Mouse (Mus musculus) stomach, postnatal 0 days (tissue): ENCODE data around the gene Cyp19a1. TPM values are rescaled to one million over a fixed set of nuclear protein-coding genes. Genes with fewer than 3 reads are reported as not detected.

ENCODE experiments used
- ATAC-seq: fragments of 200-750 bp; cut with Nextera tagmentation; 2 replicates; pipeline ENCODE4 v1.8.0; 2017; ENCODE audit not compliant: low FRiP score, low TSS enrichment
- DNase-seq: peaks from one replicate; pipeline ENCODE4 v3.0.0-alpha.2; 2016; ENCODE audit warnings: low spot score
- H3K27ac ChIP-seq: fragments of 300-500 bp; sonication (generic); replicated peaks from 2 replicates; pipeline ENCODE4 v1.5.1; 2014; ENCODE audit warnings: mild to moderate bottlenecking, control low read depth
- H3K27me3 ChIP-seq: fragments of 300-500 bp; sonication (generic); 2 replicates; pipeline ENCODE4 v1.6.1; 2014; ENCODE audit warnings: low read length; ENCODE audit not compliant: control insufficient read depth, insufficient read depth
- H3K36me3 ChIP-seq: fragments of 300-500 bp; sonication (generic); 2 replicates; pipeline ENCODE4 v1.6.1; 2014; ENCODE audit warnings: low read length, mixed read lengths; ENCODE audit not compliant: control insufficient read depth, insufficient read depth
- H3K4me1 ChIP-seq: fragments of 300-500 bp; sonication (generic); replicated peaks from 2 replicates; pipeline ENCODE4 v1.6.1; 2014; ENCODE audit warnings: antibody characterized with exemption; ENCODE audit not compliant: control insufficient read depth, insufficient read depth
- H3K4me2 ChIP-seq: fragments of 300-500 bp; sonication (generic); replicated peaks from 2 replicates; pipeline ENCODE4 v1.6.1; 2014; ENCODE audit warnings: low read depth, mild to moderate bottlenecking, control low read depth, moderate library complexity
- H3K4me3 ChIP-seq: fragments of 300-500 bp; sonication (generic); 2 replicates; pipeline ENCODE4 v1.5.1; 2014; ENCODE audit warnings: low read depth, low read length, control low read depth
- H3K9ac ChIP-seq: fragments of 300-500 bp; sonication (generic); 2 replicates; pipeline ENCODE4 v1.6.1; 2014; ENCODE audit warnings: mild to moderate bottlenecking, low read length, control low read depth, mixed read lengths
- H3K9me3 ChIP-seq: fragments of 300-500 bp; sonication (generic); 2 replicates; pipeline ENCODE4 v1.6.1; 2016; ENCODE audit warnings: low read length; ENCODE audit not compliant: control insufficient read depth
- CTCF ChIP-seq: IDR thresholded peaks from 2 replicates; pipeline ENCODE4 v1.5.1; 2016; ENCODE audit warnings: antibody characterized with exemption, low read depth, mild to moderate bottlenecking, moderate library complexity
- EP300 ChIP-seq: optimal IDR thresholded peaks from 2 replicates; pipeline ENCODE3; 2016; ENCODE audit warnings: antibody characterized with exemption
- WGBS: fragments of 180-500 bp; shearing (Covaris S2); extraction: QIAGEN DNeasy Blood & Tissue Kit; methylation state at CpG from one replicate; pipeline ENCODE4 v1.1.7; 2014; 5-methylcytosine and 5-hydroxymethylcytosine counted together
- polyA plus RNA-seq: library from polyadenylated mRNA; unstranded; fragments of >200 nt; fragmentation: Nextera tagmentation; extraction: Ambion mirVana; gene quantifications from 2 replicates; pipeline ENCODE4 v1.2.1, GENCODE M21; 2015

Cyp19a1 gene
- polyA plus RNA-seq, 1 experiment from 2014 or later, result not detected

DNA sequence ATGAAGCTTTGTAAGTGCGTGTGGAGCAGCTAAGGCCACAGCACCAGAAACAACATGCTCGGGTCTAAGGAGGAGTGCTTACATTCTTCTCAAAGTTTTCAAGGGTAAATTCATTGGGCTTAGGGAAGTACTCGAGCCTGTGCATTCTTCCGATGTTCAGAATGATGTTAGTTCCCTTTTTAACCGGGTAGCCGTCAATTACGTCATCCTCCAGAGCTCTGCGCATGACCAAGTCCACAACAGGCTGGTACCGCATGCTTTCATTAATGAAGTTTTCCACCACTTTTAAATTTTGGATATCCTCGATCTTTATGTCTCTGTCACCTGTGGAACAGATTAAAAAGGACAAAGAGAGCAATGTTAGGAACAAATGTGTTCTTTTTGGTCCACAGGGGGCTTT is 99.5 kb downstream of the Cyp19a1 start:
- no peak overlapping the region for H3K9ac ChIP-seq
- DNase-seq, result no peak
- ATAC-seq, result no peak
- H3K4me1 ChIP-seq, result no peaks in the 10 kb centered on the region
- TF ChIP-seq CTCF (no peak), EP300 (no peak)
- H3K36me3 ChIP-seq, result no peaks in the 10 kb centered on the region
- no peak overlapping the region for H3K4me3 ChIP-seq
- no peak overlapping the region for H3K27ac ChIP-seq
- no peak overlapping the region for H3K4me2 ChIP-seq
- 78% methylated on average over 10 of the region's 10 CpGs for WGBS
- H3K27me3 ChIP-seq, result no peaks in the 10 kb centered on the region
- H3K9me3 ChIP-seq, result no peaks in the 10 kb centered on the region

DNA sequence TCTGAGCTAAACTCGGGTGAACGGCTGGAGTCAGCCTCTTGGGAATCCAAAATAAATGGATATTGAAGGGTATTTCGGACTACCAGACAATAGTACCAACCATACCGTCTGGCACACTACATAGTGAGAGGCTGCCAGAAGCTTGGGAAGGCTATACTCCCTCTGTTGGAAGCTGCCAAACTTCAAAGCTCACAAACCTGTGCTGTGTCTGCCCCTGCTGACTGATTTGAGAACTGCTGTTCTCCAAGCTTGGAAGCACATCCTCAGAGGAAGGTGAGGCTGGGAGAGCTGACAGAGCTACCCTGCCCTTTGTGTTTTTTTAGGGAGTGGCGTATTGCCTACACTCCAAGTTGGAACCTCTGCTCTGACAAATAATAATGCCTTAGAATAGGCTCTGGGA is 104.8 kb downstream of the Cyp19a1 start:
- no peak overlapping the region for H3K4me2 ChIP-seq
- TF ChIP-seq EP300 (no peak), CTCF (peak; percentile 64)
- H3K27ac ChIP-seq, result no peak overlapping the region
- DNase-seq (peak; percentile 19), ATAC-seq (no peak)
- no peak overlapping the region for H3K4me3 ChIP-seq
- H3K36me3 ChIP-seq, result no peaks in the 10 kb centered on the region
- H3K4me1 ChIP-seq, result no peaks in the 10 kb centered on the region
- H3K27me3 ChIP-seq, result no peaks in the 10 kb centered on the region
- no peaks in the 10 kb centered on the region for H3K9me3 ChIP-seq
- no peak overlapping the region for H3K9ac ChIP-seq
- WGBS, result 74% methylated on average over 5 of the region's 5 CpGs

DNA sequence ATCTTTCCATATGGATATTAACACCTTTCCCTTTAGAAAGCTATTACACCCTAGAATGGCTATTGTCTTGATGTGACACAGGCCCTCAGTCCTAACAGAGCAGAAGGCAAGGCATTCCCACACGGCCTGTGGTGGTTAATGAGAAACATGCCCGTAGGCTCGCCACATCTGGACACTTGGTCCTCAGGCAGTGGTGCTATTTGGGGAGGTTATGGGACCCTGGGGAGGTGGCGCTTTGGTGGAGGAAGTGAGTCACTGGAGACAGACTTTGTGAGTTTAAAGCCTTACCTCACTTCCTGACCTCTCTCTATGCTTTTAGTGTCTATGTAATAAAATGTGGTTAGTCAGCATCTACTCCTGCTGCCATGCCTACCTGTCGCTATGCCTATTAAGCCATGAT is 114.2 kb downstream of the Cyp19a1 start:
- 81% methylated on average over 5 of the region's 5 CpGs for WGBS
- Histone ChIP-seq H3K27ac (no peak overlapping the region), H3K9me3 (no peaks in the 10 kb centered on the region), H3K9ac (no peak overlapping the region), H3K27me3 (no peaks in the 10 kb centered on the region), H3K4me2 (no peak overlapping the region), H3K4me3 (no peak overlapping the region), H3K4me1 (no peaks in the 10 kb centered on the region), H3K36me3 (no peaks in the 10 kb centered on the region)
- no peak for TF ChIP-seq EP300
- no peak for TF ChIP-seq CTCF
- ATAC-seq, result no peak
- no peak for DNase-seq

DNA sequence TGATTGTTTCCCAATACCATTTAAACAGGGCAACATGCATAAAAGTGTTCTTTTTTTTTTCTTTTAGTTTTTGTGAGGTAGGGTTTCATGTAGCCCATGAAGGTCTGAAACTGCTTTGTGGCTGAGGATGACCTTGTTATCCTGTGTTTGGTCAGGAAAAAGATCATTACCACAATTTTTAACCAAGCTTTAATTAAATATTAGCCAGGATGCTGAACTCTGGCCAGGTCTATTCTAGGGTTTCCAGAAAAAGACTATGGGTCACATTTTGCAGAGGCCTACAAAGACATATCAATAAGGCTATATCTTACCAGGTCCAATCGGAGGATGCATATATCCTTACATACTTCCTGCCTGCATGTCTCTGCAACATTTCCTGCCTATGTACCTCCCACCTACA is 128.7 kb downstream of the Cyp19a1 start:
- H3K4me3 ChIP-seq, result no peak overlapping the region
- no peak overlapping the region for H3K9ac ChIP-seq
- H3K27me3 ChIP-seq, result no peaks in the 10 kb centered on the region
- H3K4me2 ChIP-seq, result no peak overlapping the region
- no peak overlapping the region for H3K27ac ChIP-seq
- ATAC-seq (no peak), DNase-seq (no peak)
- H3K4me1 ChIP-seq, result no peaks in the 10 kb centered on the region
- H3K36me3 ChIP-seq, result no peaks in the 10 kb centered on the region
- H3K9me3 ChIP-seq, result no peaks in the 10 kb centered on the region
- WGBS, result 85% methylated on average over 1 of the region's 1 CpGs
- TF ChIP-seq CTCF (no peak), EP300 (no peak)

Other genes starting within 250 kb of the Cyp19a1 start
- gene Tnfaip8l3, start 199.7 kb downstream of the Cyp19a1 start, polyA plus RNA-seq, result 0.19 and 0.32 TPM in 2 replicates
- not detected in 2 replicates for gene Gldn, start 18.4 kb upstream of the Cyp19a1 start, polyA plus RNA-seq
- 1.8 and 2.2 TPM in 2 replicates for gene Dmxl2, start 233.5 kb upstream of the Cyp19a1 start, polyA plus RNA-seq